Mouse (Mus musculus): ENCODE data around the gene Slc25a31. TPM values are rescaled to one million over a fixed set of nuclear protein-coding genes. Genes with fewer than 3 reads are reported as not detected.

Gene Slc25a31
- polyA plus RNA-seq (2015; fragmentation: Nextera tagmentation; extraction: Ambion mirVana) = 0.18 and 0.39 TPM in 2 replicates

GRCm38 (mm10) chr3:40708655-40709054, at the start of gene Slc25a31:
Gene Slc25a31 (plus strand): TSS chr3:40708855.

GRCm38 (mm10) chr3:40744024-40744835, 35.6 kb downstream of the Slc25a31 start, which contains the start of gene Hspa4l:
Gene Hspa4l (plus strand): TSS chr3:40744495.

Other genes starting within 250 kb of the Slc25a31 start
- gene Intu, start 177.6 kb upstream of the Slc25a31 start, polyA plus RNA-seq (2015; fragmentation: Nextera tagmentation; extraction: Ambion mirVana) = 2.0 and 2.3 TPM in 2 replicates
- 53.9 and 61.7 TPM in 2 replicates for gene Hspa4l, start 35.6 kb downstream of the Slc25a31 start, polyA plus RNA-seq (2015; fragmentation: Nextera tagmentation; extraction: Ambion mirVana)
- 11.9 and 12.4 TPM in 2 replicates for gene Plk4, start 91.2 kb downstream of the Slc25a31 start, polyA plus RNA-seq (2015; fragmentation: Nextera tagmentation; extraction: Ambion mirVana)
- gene Mfsd8, start 138.0 kb downstream of the Slc25a31 start, polyA plus RNA-seq (2015; fragmentation: Nextera tagmentation; extraction: Ambion mirVana) = 7.9 and 8.1 TPM in 2 replicates
- 9.8 and 16.0 TPM in 2 replicates for gene Abhd18, start 138.1 kb downstream of the Slc25a31 start, polyA plus RNA-seq (2015; fragmentation: Nextera tagmentation; extraction: Ambion mirVana)
- gene 1700034I23Rik, start 193.7 kb downstream of the Slc25a31 start, polyA plus RNA-seq (2015; fragmentation: Nextera tagmentation; extraction: Ambion mirVana) = 0.19 and 0.28 TPM in 2 replicates
- 6.4 and 6.5 TPM in 2 replicates for gene Larp1b, start 241.0 kb downstream of the Slc25a31 start, polyA plus RNA-seq (2015; fragmentation: Nextera tagmentation; extraction: Ambion mirVana)